Mouse (Mus musculus) naive thymus-derived CD4-positive, alpha-beta T cell, adult 2 months (primary cell): ENCODE measurements at regions not wholly inside any gene's neighbourhood (a gene's known extent, or its start where the extent isn't known, plus 50 kb on each side); places are given as distances from the start of the nearest gene placed in this dataset.

Experiments used
- DNase-seq: peaks from one replicate; pipeline ENCODE4 v3.0.0-alpha.2; 2011; ENCODE audit warnings: low read depth

GRCm38 (mm10) chr2:123486681-123487080 is 603.1 kb upstream of the Sema6d start:
- no peak for DNase-seq

GRCm38 (mm10) chr2:123506162-123506561 is 583.6 kb upstream of the Sema6d start:
- no peak for DNase-seq

- DNase-seq: no peak
Observed at GRCm38 (mm10) chr2:123507095-123507494, 582.7 kb upstream of the Sema6d start.

GRCm38 (mm10) chr2:123528915-123529314 is 560.9 kb upstream of the Sema6d start:
- DNase-seq: no peak

- no peak for DNase-seq
Observed at GRCm38 (mm10) chr2:123532946-123533791, 556.6 kb upstream of the Sema6d start.

- no peak for DNase-seq
Observed at GRCm38 (mm10) chr2:123551249-123551850, 538.4 kb upstream of the Sema6d start.

GRCm38 (mm10) chr2:123558123-123558650 is 531.6 kb upstream of the Sema6d start:
- DNase-seq: no peak
